Mouse (Mus musculus): ENCODE results near the gene Adamts18. TPM values are rescaled to one million over a fixed set of nuclear protein-coding genes. Genes with fewer than 3 reads are reported as not detected.

Adamts18 gene
- polyA plus RNA-seq (2017; shearing (Covaris generic)): 0.08 TPM

GRCm38 (mm10) chr8:113848653-113849135 lies at the start of gene Adamts18:
TSS of gene Adamts18 (minus strand) at chr8:113848738.

Other genes with a start within 250 kb of the Adamts18 start
- gene Mon1b, start 213.2 kb downstream of the Adamts18 start, polyA plus RNA-seq (2017; shearing (Covaris generic)): 30.1 TPM
- 0.24 TPM for gene Syce1l, start 205.5 kb downstream of the Adamts18 start, polyA plus RNA-seq (2017; shearing (Covaris generic))